Mouse (Mus musculus) erythroblast, embryonic 14.5 days (primary cell): ENCODE data around the gene Thap12.

Source experiments
- GATA1 ChIP-seq: IDR thresholded peaks from 2 replicates; pipeline ENCODE4 v1.6.1; 2012; ENCODE audit warnings: low read length, inconsistent platforms, mixed read lengths
- TAL1 ChIP-seq: IDR thresholded peaks from 3 replicates; pipeline ENCODE4 v1.6.1; 2012; ENCODE audit warnings: low read length, inconsistent platforms, mixed read lengths

DNA sequence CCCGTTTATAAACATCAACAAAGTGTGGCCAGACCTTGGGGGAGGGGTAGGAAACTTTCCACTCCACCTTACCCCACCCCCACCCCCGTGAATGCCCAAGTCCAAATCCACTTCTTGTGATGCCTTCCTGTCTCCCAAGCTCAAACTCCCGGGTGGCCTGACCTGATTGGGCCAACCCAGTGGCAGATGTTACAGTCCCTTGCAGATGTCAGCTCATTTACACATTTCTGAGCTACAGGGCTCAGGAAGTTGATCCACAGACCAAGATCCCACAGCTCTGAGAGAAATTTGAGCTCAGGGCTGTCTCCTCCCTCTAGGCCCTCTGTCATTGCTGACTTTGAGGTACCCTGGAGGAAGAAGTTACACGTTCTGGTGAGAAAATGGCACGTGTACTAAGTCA, 37.5 kb downstream of the Thap12 start:
- TF ChIP-seq GATA1, result no peak
- no peak for TF ChIP-seq TAL1
